Mouse (Mus musculus): ENCODE results near the gene Col4a3bp. TPM values are rescaled to one million over a fixed set of nuclear protein-coding genes. Genes with fewer than 3 reads are reported as not detected.
"Not testable (repeated sequence)": the region's sequence is repeated elsewhere in the genome, so short reads cannot be mapped to it uniquely, and the experiment has no call there.

Col4a3bp gene
- polyA plus RNA-seq, 1 experiment = 0.74 TPM

DNA sequence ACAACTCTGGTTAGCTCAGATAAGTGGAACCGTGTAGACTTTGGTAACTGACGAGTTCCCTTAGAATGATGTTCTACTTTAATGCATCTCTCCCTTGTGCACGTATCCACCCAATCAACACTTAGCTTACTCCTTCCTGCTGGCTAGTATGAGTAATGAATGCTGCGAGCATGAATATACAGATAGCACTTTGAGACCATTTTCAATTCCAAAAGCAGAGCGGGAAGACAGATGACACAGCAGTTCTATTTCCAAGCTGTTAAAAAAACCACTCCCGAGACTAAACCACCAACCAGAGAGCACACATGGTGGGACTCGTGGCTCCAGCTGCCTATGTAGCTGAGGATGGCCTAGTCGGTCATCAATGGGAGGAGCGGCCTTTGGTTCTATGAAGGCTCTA, 110.6 kb downstream of the Col4a3bp start:
- Histone ChIP-seq H3K9me3 (ENCODE audit: control insufficient read depth, low read length) (no peaks in the 10 kb centered on the region), H3K4me3 (replicated peaks) (no peak overlapping the region), H3K27me3 (ENCODE audit: control insufficient read depth) (no peaks in the 10 kb centered on the region), H3K36me3 (ENCODE audit: control insufficient read depth) (peaks cover 100% of the 10 kb centered on the region), H3K4me1 (ENCODE audit: control insufficient read depth) (no peaks in the 10 kb centered on the region)
- no peak for TF ChIP-seq GATA1 (IDR thresholded peaks at IDR 0.05; ENCODE audit: low read length)
- TF ChIP-seq TAL1 (IDR thresholded peaks at IDR 0.05; ENCODE audit: low read length) = no peak

DNA sequence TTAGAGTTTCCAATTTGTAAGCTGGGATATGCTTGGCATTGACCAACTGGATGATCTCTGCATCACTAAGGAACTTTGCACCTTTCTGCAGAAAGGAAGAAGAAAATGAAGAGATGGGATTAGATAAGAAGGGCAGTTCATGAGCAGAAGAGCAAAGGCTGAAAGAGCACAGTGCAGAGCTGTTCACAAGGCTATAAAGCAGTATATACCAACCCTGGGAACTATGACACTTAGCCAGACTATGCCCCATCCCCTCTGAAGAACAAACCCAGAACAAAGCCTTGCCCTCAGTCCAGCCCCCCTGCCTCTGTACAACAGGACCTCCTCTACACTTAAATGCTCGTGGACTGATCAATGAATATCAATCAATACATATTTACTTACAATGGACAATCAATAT, 114.3 kb downstream of the Col4a3bp start:
- Histone ChIP-seq H3K9me3 (ENCODE audit: control insufficient read depth, low read length) (no peaks in the 10 kb centered on the region), H3K4me3 (replicated peaks) (no peak overlapping the region), H3K27me3 (ENCODE audit: control insufficient read depth) (no peaks in the 10 kb centered on the region), H3K4me1 (ENCODE audit: control insufficient read depth) (no peaks in the 10 kb centered on the region), H3K36me3 (ENCODE audit: control insufficient read depth) (peaks cover 100% of the 10 kb centered on the region)
- TF ChIP-seq GATA1 (IDR thresholded peaks at IDR 0.05; ENCODE audit: low read length) = no peak
- TF ChIP-seq TAL1 (IDR thresholded peaks at IDR 0.05; ENCODE audit: low read length) = no peak

DNA sequence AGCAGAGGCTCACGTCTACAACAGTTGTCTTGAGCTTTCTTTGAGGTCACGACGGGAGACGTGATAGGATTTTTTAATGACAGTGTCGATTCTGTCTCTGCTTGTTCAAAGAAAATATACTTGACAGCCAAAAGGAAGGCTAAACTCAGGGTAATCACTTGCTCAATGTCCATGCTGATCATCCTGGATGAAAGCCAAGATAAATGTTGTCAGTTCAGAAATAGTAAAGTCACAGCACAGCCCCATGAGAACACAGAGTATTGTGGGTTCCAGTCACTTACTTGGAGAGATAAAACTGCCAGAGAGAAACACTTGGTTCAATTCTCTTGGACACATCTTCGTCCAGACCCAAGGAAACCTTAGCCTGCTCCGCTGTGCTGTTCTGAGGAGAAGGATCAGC, 116.5 kb downstream of the Col4a3bp start:
- Histone ChIP-seq H3K4me1 (ENCODE audit: control insufficient read depth) (no peaks in the 10 kb centered on the region), H3K36me3 (ENCODE audit: control insufficient read depth) (peaks cover 100% of the 10 kb centered on the region), H3K4me3 (replicated peaks) (no peak overlapping the region), H3K27me3 (ENCODE audit: control insufficient read depth) (no peaks in the 10 kb centered on the region), H3K9me3 (ENCODE audit: control insufficient read depth, low read length) (no peaks in the 10 kb centered on the region)
- TF ChIP-seq GATA1 (IDR thresholded peaks at IDR 0.05; ENCODE audit: low read length) (no peak), TAL1 (IDR thresholded peaks at IDR 0.05; ENCODE audit: low read length) (no peak)

DNA sequence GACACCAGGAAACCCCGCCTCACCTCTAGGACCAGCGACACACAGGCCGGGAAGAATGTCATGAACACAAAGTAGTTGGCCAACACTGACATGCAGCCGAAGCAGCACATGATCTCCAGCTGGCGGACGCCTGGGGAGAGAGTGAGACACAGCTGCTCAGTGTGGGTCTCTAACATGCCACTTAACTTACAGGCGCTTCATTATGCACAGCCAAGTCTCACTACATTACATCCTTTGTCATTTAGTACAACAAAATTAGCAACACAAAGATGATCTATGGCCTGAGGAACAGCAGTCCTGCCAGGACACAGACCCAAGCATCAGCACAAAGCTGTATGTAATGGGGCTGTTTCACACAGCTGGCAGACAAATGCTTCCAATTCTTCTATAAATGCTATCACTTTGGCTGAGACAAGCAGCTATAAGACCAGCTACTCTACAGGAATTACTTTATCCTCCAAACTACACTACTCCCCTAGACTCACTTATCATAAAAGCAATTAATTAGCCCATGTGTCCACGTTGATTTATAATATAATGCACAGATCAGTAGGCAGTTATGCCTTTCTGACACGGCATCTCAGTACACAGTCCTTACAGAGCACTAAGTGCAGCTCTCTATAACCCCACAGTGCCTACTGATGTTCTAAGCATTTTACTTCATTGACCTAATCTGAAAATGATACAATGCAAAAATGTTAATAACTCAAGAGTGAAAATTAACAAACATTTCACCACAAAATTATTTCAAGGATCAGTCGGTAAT, 117.9 kb downstream of the Col4a3bp start:
- Histone ChIP-seq H3K27me3 (ENCODE audit: control insufficient read depth) (no peaks in the 10 kb centered on the region), H3K4me1 (ENCODE audit: control insufficient read depth) (no peaks in the 10 kb centered on the region), H3K9me3 (ENCODE audit: control insufficient read depth, low read length) (no peaks in the 10 kb centered on the region), H3K36me3 (ENCODE audit: control insufficient read depth) (peaks cover 100% of the 10 kb centered on the region), H3K4me3 (replicated peaks) (no peak overlapping the region)
- TF ChIP-seq GATA1 (IDR thresholded peaks at IDR 0.05; ENCODE audit: low read length) = no peak
- TF ChIP-seq TAL1 (IDR thresholded peaks at IDR 0.05; ENCODE audit: low read length) = no peak

GRCm38 (mm10) chr13:96663120-96663519, 120.7 kb downstream of the Col4a3bp start:
- peaks cover 100% of the 10 kb centered on the region for H3K36me3 ChIP-seq (ENCODE audit: control insufficient read depth)
- not testable (repeated sequence) for H3K4me1 ChIP-seq (ENCODE audit: control insufficient read depth); H3K27me3 ChIP-seq (ENCODE audit: control insufficient read depth); H3K9me3 ChIP-seq (ENCODE audit: control insufficient read depth, low read length); H3K4me3 ChIP-seq (replicated peaks)

GRCm38 (mm10) chr13:96664419-96664974, 122.1 kb downstream of the Col4a3bp start:
- peaks cover 94% of the 10 kb centered on the region for H3K36me3 ChIP-seq (ENCODE audit: control insufficient read depth)
- no peak overlapping the region for H3K4me3 ChIP-seq (replicated peaks)
- TF ChIP-seq GATA1 (IDR thresholded peaks at IDR 0.05; ENCODE audit: low read length) (no peak), TAL1 (IDR thresholded peaks at IDR 0.05; ENCODE audit: low read length) (no peak)
- no peaks in the 10 kb centered on the region for H3K27me3 ChIP-seq (ENCODE audit: control insufficient read depth)
- H3K4me1 ChIP-seq (ENCODE audit: control insufficient read depth) = peaks cover 22% of the 10 kb centered on the region
- H3K9me3 ChIP-seq (ENCODE audit: control insufficient read depth, low read length) = no peaks in the 10 kb centered on the region

GRCm38 (mm10) chr13:96670019-96670405, 127.6 kb downstream of the Col4a3bp start:
- Histone ChIP-seq H3K4me1 (ENCODE audit: control insufficient read depth) (peaks cover 46% of the 10 kb centered on the region), H3K4me3 (replicated peaks) (peak overlapping the region; percentile 87), H3K9me3 (ENCODE audit: control insufficient read depth, low read length) (no peaks in the 10 kb centered on the region), H3K36me3 (ENCODE audit: control insufficient read depth) (peaks cover 39% of the 10 kb centered on the region), H3K27me3 (ENCODE audit: control insufficient read depth) (no peaks in the 10 kb centered on the region)
- TF ChIP-seq TAL1 (IDR thresholded peaks at IDR 0.05; ENCODE audit: low read length) (no peak), GATA1 (IDR thresholded peaks at IDR 0.05; ENCODE audit: low read length) (no peak)

- Histone ChIP-seq H3K4me1 (ENCODE audit: control insufficient read depth) (peaks cover 46% of the 10 kb centered on the region), H3K9me3 (ENCODE audit: control insufficient read depth, low read length) (no peaks in the 10 kb centered on the region), H3K36me3 (ENCODE audit: control insufficient read depth) (peaks cover 33% of the 10 kb centered on the region), H3K4me3 (replicated peaks) (peak within 1 kb of the TSS; percentile 87), H3K27me3 (ENCODE audit: control insufficient read depth) (no peaks in the 10 kb centered on the region)
- TF ChIP-seq TAL1 (IDR thresholded peaks at IDR 0.05; ENCODE audit: low read length) (no peak), GATA1 (IDR thresholded peaks at IDR 0.05; ENCODE audit: low read length) (no peak)
These were observed 128.1 kb downstream of the Col4a3bp start, which contains the start of gene Hmgcr for GRCm38 (mm10) chr13:96670406-96671077. Hmgcr (minus strand) TSS chr13:96670936.
